Mouse (Mus musculus) kidney, embryonic 14.5 days (tissue): Measurements from ENCODE around the gene Ctc1. TPM values are rescaled to one million over a fixed set of nuclear protein-coding genes. Genes with fewer than 3 reads are reported as not detected.

Experiments
- ATAC-seq: fragments of 200-750 bp; cut with Nextera tagmentation; 2 replicates; pipeline ENCODE4 v1.8.0; 2017; ENCODE audit warnings: moderate number of reproducible peaks, mild to moderate bottlenecking, moderate TSS enrichment, moderate library complexity; ENCODE audit not compliant: low FRiP score, low TSS enrichment
- H3K27ac ChIP-seq: fragments of 300-500 bp; sonication (generic); 2 replicates; pipeline ENCODE4 v1.5.1; 2014; ENCODE audit warnings: low read depth, mild to moderate bottlenecking, low read length, moderate library complexity, mixed read lengths
- H3K27me3 ChIP-seq: fragments of 300-500 bp; sonication (generic); 2 replicates; pipeline ENCODE4 v1.6.1; 2014; ENCODE audit warnings: mild to moderate bottlenecking, low read length; ENCODE audit not compliant: control insufficient read depth, insufficient read depth
- H3K36me3 ChIP-seq: fragments of 300-500 bp; sonication (generic); 2 replicates; pipeline ENCODE4 v1.6.1; 2014; ENCODE audit warnings: low read length, mixed read lengths; ENCODE audit not compliant: control insufficient read depth, insufficient read depth
- H3K4me1 ChIP-seq: fragments of 300-500 bp; sonication (generic); 2 replicates; pipeline ENCODE4 v1.6.1; 2014; ENCODE audit warnings: low read length, mixed read lengths; ENCODE audit not compliant: control insufficient read depth, insufficient read depth
- H3K4me2 ChIP-seq: fragments of 300-500 bp; sonication (generic); replicated peaks from 2 replicates; pipeline ENCODE4 v1.6.1; 2014; ENCODE audit warnings: low read depth, mild to moderate bottlenecking, low read length
- H3K4me3 ChIP-seq: fragments of 300-500 bp; sonication (generic); 2 replicates; pipeline ENCODE4 v1.5.1; 2014; ENCODE audit warnings: mild to moderate bottlenecking, low read length
- H3K9ac ChIP-seq: fragments of 300-500 bp; sonication (generic); 2 replicates; pipeline ENCODE4 v1.6.1; 2014; ENCODE audit warnings: low read depth, mild to moderate bottlenecking, low read length, moderate library complexity
- H3K9me3 ChIP-seq: fragments of 300-500 bp; sonication (generic); 2 replicates; pipeline ENCODE4 v1.6.1; 2016; ENCODE audit warnings: low read length; ENCODE audit not compliant: control insufficient read depth
- WGBS: fragments of 180-500 bp; shearing (Covaris S2); extraction: QIAGEN DNeasy Blood & Tissue Kit; methylation state at CpG from one replicate; pipeline ENCODE4 v1.1.7; 2014; 5-methylcytosine and 5-hydroxymethylcytosine counted together
- polyA plus RNA-seq: library from polyadenylated mRNA; unstranded; fragments of >200 nt; fragmentation: Nextera tagmentation; extraction: Ambion mirVana; gene quantifications from 2 replicates; pipeline ENCODE4 v1.2.1, GENCODE M21; 2014

Ctc1 gene
- polyA plus RNA-seq, 1 experiment from 2014 or later = 62.3 TPM

DNA sequence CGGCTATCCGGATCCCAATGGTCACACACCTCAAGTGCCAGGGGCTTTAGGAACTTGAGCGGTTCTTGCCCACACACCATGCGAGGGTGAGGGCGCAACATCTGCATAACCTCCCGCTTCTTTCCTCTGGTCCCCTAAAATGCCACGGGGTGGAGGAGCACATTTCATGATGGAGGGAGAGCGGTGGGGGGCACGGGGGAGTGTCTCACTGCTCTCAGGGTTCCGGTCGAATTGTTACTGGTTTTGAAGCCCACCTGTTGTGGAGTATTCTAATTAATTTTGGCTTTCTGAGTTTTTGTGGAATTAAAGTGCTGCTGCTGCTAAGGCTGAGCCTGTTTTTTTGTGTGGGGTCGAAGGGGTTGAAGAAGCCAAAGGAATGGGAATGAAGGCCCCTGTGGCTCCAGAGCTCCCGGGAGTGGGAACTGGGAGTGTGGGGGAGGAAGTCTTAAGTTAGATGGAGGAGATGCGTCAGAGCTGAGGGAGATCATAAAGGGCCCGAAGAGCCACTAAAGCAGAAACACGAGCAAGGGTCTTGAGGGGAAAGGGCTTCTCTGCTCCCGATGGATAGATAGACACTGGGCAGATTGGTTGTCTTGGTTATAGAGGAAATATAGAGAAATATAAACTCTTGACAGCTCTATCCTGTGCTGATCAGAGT, 45.7 kb downstream of the Ctc1 start:
- Histone ChIP-seq H3K9ac (peak overlapping the region; percentile 83; the same call in 1 of the 2 replicates), H3K4me2 (peak overlapping the region; percentile 96), H3K27ac (no peak overlapping the region), H3K4me1 (peaks cover 24% of the 10 kb centered on the region), H3K27me3 (no peaks in the 10 kb centered on the region), H3K36me3 (no peaks in the 10 kb centered on the region), H3K9me3 (no peaks in the 10 kb centered on the region), H3K4me3 (peak overlapping the region; percentile 89)
- 6% methylated on average over 17 of the region's 17 CpGs for WGBS
- no peak for ATAC-seq

- ATAC-seq = no peak; the same call in 1 of the 2 replicates
- peak overlapping the region; percentile 45; the same call in 1 of the 2 replicates for H3K27ac ChIP-seq
- no peak overlapping the region; the same call in 1 of the 2 replicates for H3K9ac ChIP-seq
Observed at GRCm38 (mm10) chr11:69062194-69062760, 46.6 kb downstream of the Ctc1 start.

DNA sequence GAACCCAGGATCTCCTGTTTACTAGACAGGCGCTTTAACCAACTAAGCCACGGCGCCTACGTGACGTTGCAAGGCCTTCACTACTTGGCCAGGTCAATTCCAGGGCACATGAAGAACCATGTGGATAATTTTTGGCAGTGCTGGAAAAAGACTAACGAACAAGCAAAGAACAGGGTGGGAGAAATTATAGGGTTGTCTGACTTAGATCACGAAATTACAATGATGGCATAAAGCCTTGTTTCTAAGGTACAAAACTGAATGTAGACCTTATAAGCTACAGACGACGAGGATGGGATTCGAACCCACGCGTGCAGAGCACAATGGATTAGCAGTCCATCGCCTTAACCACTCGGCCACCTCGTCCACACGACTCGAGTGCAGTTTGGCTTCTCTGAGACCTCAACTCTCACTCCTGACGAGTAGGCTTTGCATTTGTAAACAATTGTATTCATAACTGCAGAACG, 47.1 kb downstream of the Ctc1 start:
- Histone ChIP-seq H3K4me3 (peak overlapping the region; percentile 89), H3K4me1 (peaks cover 24% of the 10 kb centered on the region), H3K36me3 (no peaks in the 10 kb centered on the region), H3K9ac (peak overlapping the region; percentile 38; the same call in 1 of the 2 replicates), H3K9me3 (no peaks in the 10 kb centered on the region), H3K27me3 (no peaks in the 10 kb centered on the region), H3K27ac (peak overlapping the region; percentile 45; the same call in 1 of the 2 replicates), H3K4me2 (peak overlapping the region; percentile 52)
- WGBS = under 1% methylated on average over 19 of the region's 19 CpGs
- peak; percentile 58 for ATAC-seq

More at GRCm38 (mm10) chr11:69062194-69062760, 46.6 kb downstream of the Ctc1 start:
- Histone ChIP-seq H3K4me3 (peak overlapping the region; percentile 89), H3K9me3 (no peaks in the 10 kb centered on the region), H3K4me1 (peaks cover 24% of the 10 kb centered on the region), H3K36me3 (no peaks in the 10 kb centered on the region), H3K27me3 (no peaks in the 10 kb centered on the region), H3K4me2 (peak overlapping the region; percentile 96)
- 1% methylated on average over 17 of the region's 17 CpGs for WGBS

GRCm38 (mm10) chr11:69063413-69064201, 47.9 kb downstream of the Ctc1 start:
- Histone ChIP-seq H3K27ac (peak overlapping the region; percentile 71), H3K9me3 (no peaks in the 10 kb centered on the region), H3K36me3 (no peaks in the 10 kb centered on the region), H3K9ac (peak overlapping the region; percentile 59), H3K4me3 (peak overlapping the region; percentile 89), H3K4me1 (peaks cover 20% of the 10 kb centered on the region), H3K27me3 (no peaks in the 10 kb centered on the region), H3K4me2 (peak overlapping the region; percentile 69)
- WGBS = under 1% methylated on average over 31 of the region's 31 CpGs
- peak; percentile 43; the same call in 1 of the 2 replicates for ATAC-seq

DNA sequence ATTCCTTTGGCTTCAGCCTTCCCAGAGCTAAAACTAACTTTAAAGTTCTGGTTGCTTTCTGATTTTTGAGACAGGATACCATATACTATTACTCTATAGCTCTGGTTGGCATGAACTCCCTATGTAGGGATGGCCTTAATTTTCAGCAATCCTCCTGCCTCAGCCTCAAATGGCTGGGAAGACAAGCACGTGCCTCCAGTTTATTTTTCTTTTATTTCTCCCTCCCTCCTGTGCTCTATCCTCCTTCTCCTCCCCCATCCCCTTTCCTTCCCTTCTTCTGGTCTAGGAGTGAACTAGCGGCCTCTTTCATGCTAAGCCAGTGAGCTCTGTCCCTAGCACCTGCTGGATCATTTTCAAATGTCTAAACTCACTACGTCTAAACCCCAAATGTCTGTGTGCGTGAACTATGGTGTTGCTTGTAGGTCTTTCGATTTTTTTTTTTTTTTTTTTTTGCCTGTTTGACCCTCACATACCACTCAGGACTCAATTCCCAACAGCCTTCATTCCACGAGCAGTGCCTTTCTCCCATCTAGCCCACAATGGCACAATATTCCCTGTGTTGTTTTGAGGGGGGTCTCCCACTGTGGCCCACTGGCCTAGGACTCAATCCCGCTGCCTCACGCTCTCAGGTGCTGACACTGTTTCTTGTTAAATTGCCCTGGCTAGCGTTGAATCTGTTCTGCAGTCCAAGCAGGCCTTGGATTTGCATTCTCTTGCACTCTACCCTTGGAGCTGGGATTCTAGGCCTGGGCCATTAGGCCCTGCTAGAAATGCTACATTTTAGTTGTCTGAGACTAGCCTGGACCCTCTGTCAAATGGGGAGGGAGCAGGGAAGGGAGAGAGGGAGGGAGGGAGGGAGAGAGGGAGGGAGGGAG, 48.8 kb downstream of the Ctc1 start:
- Histone ChIP-seq H3K27me3 (no peaks in the 10 kb centered on the region), H3K4me3 (peak overlapping the region; percentile 89), H3K4me1 (peaks cover 20% of the 10 kb centered on the region), H3K4me2 (peak overlapping the region; percentile 69), H3K36me3 (no peaks in the 10 kb centered on the region), H3K9ac (peak overlapping the region; percentile 59), H3K27ac (peak overlapping the region; percentile 71), H3K9me3 (no peaks in the 10 kb centered on the region)
- WGBS = 53% methylated on average over 9 of the region's 9 CpGs
- ATAC-seq = no peak

DNA sequence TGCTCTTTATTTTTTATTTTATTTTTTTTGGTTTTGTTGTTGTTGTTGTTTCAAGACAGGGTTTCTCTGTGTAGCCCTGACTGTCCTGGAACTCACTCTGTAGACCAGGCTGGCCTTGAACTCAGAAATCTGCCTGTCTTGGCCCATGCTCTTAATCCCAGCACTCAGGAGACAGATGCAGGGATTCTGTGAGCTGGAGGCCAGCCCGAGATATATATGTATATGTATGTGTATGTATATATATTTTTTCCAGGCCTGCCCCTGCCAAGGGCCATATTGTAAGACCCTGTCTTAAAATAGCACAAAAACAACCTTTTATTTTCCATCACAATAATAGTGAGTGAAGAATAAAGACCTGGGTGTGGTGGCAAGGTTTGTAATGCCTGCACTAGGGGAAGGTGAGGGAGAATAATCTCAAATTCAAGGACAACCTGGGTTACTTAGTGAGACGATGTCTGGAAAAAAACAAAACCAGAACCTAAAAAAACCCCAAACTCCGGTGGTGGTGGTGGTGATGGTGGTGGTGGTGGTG, 49.7 kb downstream of the Ctc1 start:
- Histone ChIP-seq H3K9me3 (no peaks in the 10 kb centered on the region), H3K27me3 (no peaks in the 10 kb centered on the region), H3K9ac (no peak overlapping the region), H3K4me2 (peak overlapping the region; percentile 77; the same call in 1 of the 2 replicates), H3K4me3 (no peak overlapping the region), H3K27ac (no peak overlapping the region), H3K4me1 (peaks cover 24% of the 10 kb centered on the region), H3K36me3 (no peaks in the 10 kb centered on the region)
- ATAC-seq = no peak
- WGBS = 70% methylated on average over 3 of the region's 3 CpGs

DNA sequence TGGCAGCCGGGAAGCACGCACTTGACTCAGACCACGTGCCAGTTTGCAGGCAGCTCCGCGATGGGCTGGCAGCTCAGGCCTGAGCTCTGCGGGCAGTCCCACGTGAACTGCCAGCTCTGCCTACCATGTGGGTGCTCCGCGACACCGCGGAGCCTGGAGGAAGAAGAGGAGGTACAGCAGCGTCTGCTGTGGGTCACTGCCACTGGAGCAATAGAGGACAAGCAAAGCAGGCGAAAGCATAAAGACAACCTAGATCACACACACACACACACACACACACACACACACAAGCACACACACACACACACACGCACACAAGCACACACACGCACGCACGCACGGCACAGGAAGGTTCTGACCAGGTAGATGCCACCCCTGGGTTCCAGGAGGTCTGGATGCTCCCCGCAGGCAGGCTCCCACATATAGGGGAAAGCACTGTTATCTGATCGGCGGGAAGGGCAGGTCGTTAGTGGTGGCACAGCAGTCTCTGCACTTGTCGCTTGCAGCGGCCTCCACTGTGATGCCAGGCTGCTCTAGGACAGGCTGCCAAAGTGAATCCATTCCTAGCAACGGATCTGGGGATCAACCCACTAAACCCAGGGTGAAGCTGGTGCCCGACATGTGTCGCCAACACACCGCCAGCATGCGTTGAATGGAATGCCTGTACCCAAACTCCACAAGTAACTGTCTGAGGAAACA, 50.6 kb downstream of the Ctc1 start:
- Histone ChIP-seq H3K4me3 (peak overlapping the region; percentile 42), H3K9me3 (no peaks in the 10 kb centered on the region), H3K9ac (peak overlapping the region; percentile 40; the same call in 1 of the 2 replicates), H3K4me1 (peaks cover 18% of the 10 kb centered on the region), H3K36me3 (no peaks in the 10 kb centered on the region), H3K27ac (no peak overlapping the region), H3K27me3 (no peaks in the 10 kb centered on the region), H3K4me2 (peak overlapping the region; percentile 77)
- ATAC-seq = no peak
- WGBS = 1% methylated on average over 29 of the region's 29 CpGs
